Mouse (Mus musculus): ENCODE data around the gene Grik3.

GRCm38 (mm10) chr4:125563579-125563978 is 73.1 kb downstream of the Grik3 start:
- TF ChIP-seq CTCF (IDR thresholded peaks at IDR 0.05 in 2 of 3, conservative IDR thresholded peaks at IDR 0.05 in 1 of 3; ENCODE audit: control insufficient read depth in 1 of 3, insufficient read depth in 1 of 3, low read depth in 2 of 3, low read length in 3 of 3, poor library complexity in 1 of 3, severe bottlenecking in 1 of 3) (no peak), ZNF384 (IDR thresholded peaks at IDR 0.05; ENCODE audit: low read depth, low read length) (no peak)

All from MEL (cell line).